Mouse (Mus musculus): ENCODE results near the gene Thbs2. TPM values are rescaled to one million over a fixed set of nuclear protein-coding genes. Genes with fewer than 3 reads are reported as not detected.

Thbs2 gene
- polyA plus RNA-seq, 1 experiment = not detected

DNA sequence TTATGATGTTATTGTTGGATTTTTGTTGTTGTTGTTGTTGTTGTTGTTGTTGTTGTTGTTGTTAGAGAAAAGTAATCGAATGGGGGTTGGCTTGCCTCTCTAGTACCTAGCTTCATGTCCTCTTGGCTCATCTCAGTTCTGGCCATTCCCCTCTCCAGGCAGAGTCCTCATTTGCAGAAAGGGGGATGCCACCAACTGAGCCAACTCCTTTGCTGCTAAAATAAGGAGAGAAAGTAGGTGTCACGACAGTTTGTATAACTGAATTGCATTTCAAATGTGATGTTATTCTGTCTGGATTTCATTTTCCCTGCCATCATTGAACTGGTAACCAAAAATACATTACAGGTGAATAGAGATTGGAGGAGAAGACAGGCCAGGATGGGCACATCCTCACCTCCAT, 35.9 kb downstream of the Thbs2 start:
- H3K9me3 ChIP-seq (ENCODE audit: control insufficient read depth, low read length) = no peaks in the 10 kb centered on the region
- no peaks in the 10 kb centered on the region for H3K4me1 ChIP-seq (ENCODE audit: control insufficient read depth)
- no peaks in the 10 kb centered on the region for H3K27me3 ChIP-seq (ENCODE audit: control insufficient read depth)
- TF ChIP-seq TAL1 (IDR thresholded peaks at IDR 0.05; ENCODE audit: low read length) (no peak), GATA1 (IDR thresholded peaks at IDR 0.05; ENCODE audit: low read length) (no peak)
- no peak overlapping the region for H3K4me3 ChIP-seq (replicated peaks)
- no peaks in the 10 kb centered on the region for H3K36me3 ChIP-seq (ENCODE audit: control insufficient read depth)

DNA sequence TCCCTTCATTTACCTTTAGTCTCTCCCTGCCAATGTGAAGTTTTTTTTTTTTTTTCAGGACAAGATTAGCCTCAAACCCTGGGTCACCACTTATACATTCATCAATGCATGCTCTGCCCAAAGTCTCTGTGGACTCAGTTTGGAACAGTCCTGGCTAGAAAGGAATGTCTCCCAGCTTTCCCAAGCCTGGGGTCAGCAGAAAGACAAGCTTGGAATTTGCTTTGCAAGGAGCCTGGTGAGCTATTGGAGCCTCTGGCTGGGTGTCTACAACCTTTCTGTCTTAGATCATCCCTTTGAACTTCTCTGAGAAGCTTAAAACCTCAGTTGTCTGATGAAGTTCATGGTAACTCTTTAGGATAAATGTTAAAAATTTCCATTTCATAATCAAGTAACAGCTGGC, 36.9 kb downstream of the Thbs2 start:
- no peak overlapping the region for H3K4me3 ChIP-seq (replicated peaks)
- no peaks in the 10 kb centered on the region for H3K9me3 ChIP-seq (ENCODE audit: control insufficient read depth, low read length)
- no peaks in the 10 kb centered on the region for H3K36me3 ChIP-seq (ENCODE audit: control insufficient read depth)
- TF ChIP-seq GATA1 (IDR thresholded peaks at IDR 0.05; ENCODE audit: low read length) = no peak
- no peak for TF ChIP-seq TAL1 (IDR thresholded peaks at IDR 0.05; ENCODE audit: low read length)
- H3K4me1 ChIP-seq (ENCODE audit: control insufficient read depth) = no peaks in the 10 kb centered on the region
- H3K27me3 ChIP-seq (ENCODE audit: control insufficient read depth) = no peaks in the 10 kb centered on the region

DNA sequence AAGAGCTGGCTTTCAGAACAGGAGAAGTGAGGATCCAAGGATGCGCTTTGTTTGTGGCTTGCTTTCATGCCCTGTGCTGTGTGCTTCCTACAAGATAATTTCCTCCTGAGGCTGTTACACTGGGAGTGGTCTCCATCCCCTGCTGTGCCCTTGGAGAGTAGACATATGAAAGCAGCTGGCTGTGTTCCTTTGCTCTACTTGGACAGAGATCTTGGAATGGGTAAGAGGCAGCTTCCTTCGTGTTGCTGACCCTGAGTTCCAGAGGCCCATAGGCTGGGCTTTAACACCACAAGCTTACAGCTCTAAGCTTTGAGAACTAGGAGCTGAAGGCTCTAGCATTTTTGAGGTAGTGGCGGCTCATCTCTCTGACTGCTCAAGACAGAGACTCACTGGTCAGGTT, 39.1 kb downstream of the Thbs2 start:
- TF ChIP-seq TAL1 (IDR thresholded peaks at IDR 0.05; ENCODE audit: low read length) (no peak), GATA1 (IDR thresholded peaks at IDR 0.05; ENCODE audit: low read length) (no peak)
- H3K9me3 ChIP-seq (ENCODE audit: control insufficient read depth, low read length) = no peaks in the 10 kb centered on the region

DNA sequence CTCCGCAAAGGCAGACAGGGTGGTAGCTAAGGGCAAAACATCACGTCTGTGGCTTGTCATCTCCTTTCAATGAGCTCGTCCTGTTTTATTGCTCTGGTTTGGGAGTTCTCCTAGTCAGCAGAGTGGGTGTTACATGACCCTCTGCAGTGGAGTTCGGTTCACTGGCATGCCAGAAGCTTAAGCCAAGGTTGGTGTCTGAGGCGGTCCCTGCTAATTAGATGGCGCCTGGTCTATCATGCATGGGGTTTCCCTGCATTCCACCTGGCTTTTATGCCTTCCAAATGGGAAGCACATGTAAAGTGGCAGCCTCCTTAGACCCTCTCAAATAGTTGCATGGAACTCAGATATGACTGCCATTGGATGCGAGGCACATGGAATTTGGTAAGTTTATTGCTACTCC, 42.0 kb downstream of the Thbs2 start:
- Histone ChIP-seq H3K4me3 (replicated peaks) (no peak overlapping the region), H3K4me1 (ENCODE audit: control insufficient read depth) (no peaks in the 10 kb centered on the region), H3K36me3 (ENCODE audit: control insufficient read depth) (no peaks in the 10 kb centered on the region), H3K27me3 (ENCODE audit: control insufficient read depth) (no peaks in the 10 kb centered on the region), H3K9me3 (ENCODE audit: control insufficient read depth, low read length) (no peaks in the 10 kb centered on the region)
- TF ChIP-seq GATA1 (IDR thresholded peaks at IDR 0.05; ENCODE audit: low read length) = no peak
- no peak for TF ChIP-seq TAL1 (IDR thresholded peaks at IDR 0.05; ENCODE audit: low read length)

More for the DNA sequence above, 39.1 kb downstream of the Thbs2 start:
- H3K4me3 ChIP-seq (replicated peaks) = no peak overlapping the region
- H3K27me3 ChIP-seq (ENCODE audit: control insufficient read depth) = no peaks in the 10 kb centered on the region
- H3K36me3 ChIP-seq (ENCODE audit: control insufficient read depth) = no peaks in the 10 kb centered on the region
- H3K4me1 ChIP-seq (ENCODE audit: control insufficient read depth) = no peaks in the 10 kb centered on the region

DNA sequence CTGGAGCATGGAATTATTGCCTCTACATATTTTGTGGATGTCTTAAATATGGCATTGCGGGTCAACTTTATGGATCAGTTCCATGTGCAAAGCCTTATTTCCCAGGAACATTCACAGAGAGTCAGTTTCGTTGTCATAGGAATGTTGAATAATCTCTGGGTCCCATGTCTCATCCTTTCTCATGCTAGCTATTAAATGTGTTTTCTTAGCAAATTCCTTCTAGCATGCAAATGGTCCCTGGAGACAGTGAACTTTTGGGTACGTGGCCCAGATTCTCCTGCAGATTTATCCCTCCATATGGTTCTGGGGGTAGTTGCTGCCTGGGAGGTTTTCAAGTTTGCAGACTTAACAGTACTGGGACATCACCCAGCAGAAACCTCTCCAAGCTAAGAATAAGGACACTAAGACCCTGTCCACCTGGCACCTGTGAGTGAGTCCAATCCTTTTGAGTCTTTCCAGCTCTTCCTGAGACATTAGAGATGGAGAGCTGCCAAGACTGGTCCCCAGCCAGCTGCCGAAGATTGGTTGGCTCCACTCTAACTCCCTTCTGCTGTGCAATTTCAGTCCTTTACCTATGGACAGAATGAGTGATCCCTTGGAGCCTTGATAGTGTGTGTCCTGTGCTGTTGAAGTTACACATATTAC, 45.9 kb downstream of the Thbs2 start:
- H3K4me3 ChIP-seq (replicated peaks) = no peak overlapping the region
- TF ChIP-seq TAL1 (IDR thresholded peaks at IDR 0.05; ENCODE audit: low read length) (no peak), GATA1 (IDR thresholded peaks at IDR 0.05; ENCODE audit: low read length) (no peak)
- H3K27me3 ChIP-seq (ENCODE audit: control insufficient read depth) = no peaks in the 10 kb centered on the region
- no peaks in the 10 kb centered on the region for H3K4me1 ChIP-seq (ENCODE audit: control insufficient read depth)
- no peaks in the 10 kb centered on the region for H3K36me3 ChIP-seq (ENCODE audit: control insufficient read depth)
- no peaks in the 10 kb centered on the region for H3K9me3 ChIP-seq (ENCODE audit: control insufficient read depth, low read length)

DNA sequence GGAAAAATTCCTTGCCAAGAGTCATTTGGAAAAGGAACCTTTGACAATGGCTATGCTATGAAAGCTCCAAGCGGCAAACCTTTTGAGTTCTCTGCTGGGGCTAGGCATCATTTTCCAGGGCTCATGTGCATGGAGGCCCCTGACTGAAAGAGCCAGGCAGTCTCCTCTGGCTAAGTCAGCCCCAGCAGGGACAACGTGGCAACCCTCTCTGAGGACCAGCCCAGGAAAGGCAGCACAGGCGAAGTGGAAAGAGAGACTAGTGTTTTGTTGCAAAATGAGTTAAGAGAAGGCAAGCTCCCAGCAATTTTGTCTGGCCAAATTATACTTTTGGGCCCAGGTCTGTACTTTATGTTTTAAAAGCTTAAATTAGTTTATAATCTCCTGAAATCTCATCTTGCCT, 50.0 kb downstream of the Thbs2 start:
- no peaks in the 10 kb centered on the region for H3K9me3 ChIP-seq (ENCODE audit: control insufficient read depth, low read length)
- H3K4me1 ChIP-seq (ENCODE audit: control insufficient read depth) = no peaks in the 10 kb centered on the region
- no peak for TF ChIP-seq GATA1 (IDR thresholded peaks at IDR 0.05; ENCODE audit: low read length)
- no peak for TF ChIP-seq TAL1 (IDR thresholded peaks at IDR 0.05; ENCODE audit: low read length)
- H3K36me3 ChIP-seq (ENCODE audit: control insufficient read depth) = no peaks in the 10 kb centered on the region
- H3K4me3 ChIP-seq (replicated peaks) = no peak overlapping the region
- no peaks in the 10 kb centered on the region for H3K27me3 ChIP-seq (ENCODE audit: control insufficient read depth)

DNA sequence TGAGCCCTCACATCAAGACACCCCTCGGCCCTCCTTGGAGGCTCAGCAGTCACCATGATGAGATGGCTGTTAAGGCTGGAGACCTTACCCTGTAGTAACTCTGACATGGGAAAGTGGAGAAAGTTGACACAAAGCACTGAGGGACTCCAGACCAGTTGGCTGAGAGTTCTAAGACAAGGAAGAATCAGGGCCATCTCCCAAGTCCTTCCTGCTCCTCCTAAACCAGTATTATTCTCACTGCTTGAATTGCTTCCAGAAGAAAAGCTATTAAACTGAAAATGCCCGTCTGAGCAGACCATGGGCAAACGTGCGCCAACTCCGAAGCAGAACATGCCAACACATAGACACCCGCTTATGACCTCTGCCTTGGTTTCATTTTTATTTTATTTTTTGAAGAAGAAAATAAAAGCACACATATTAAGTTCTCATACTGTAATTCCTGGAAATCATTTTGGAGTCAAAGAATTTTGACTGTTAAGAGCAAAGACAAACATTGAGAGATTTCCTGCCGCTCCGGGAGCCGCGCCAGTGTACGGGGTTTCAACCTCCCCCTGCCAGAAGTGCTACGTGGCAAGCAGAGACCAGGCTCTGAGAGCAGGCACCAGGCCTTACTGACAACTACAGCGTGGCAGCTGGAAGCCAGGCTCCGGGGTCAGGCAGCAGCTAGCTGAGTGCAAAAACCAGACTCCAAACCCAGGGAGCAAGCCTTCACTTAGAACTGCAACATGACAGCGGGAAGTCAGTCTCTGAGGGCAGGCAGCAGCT, 53.5 kb downstream of the Thbs2 start:
- no peak for TF ChIP-seq TAL1 (IDR thresholded peaks at IDR 0.05; ENCODE audit: low read length)
- TF ChIP-seq GATA1 (IDR thresholded peaks at IDR 0.05; ENCODE audit: low read length) = no peak
- H3K4me1 ChIP-seq (ENCODE audit: control insufficient read depth) = no peaks in the 10 kb centered on the region
- no peaks in the 10 kb centered on the region for H3K27me3 ChIP-seq (ENCODE audit: control insufficient read depth)
- no peaks in the 10 kb centered on the region for H3K9me3 ChIP-seq (ENCODE audit: control insufficient read depth, low read length)
- no peak overlapping the region for H3K4me3 ChIP-seq (replicated peaks)
- H3K36me3 ChIP-seq (ENCODE audit: control insufficient read depth) = no peaks in the 10 kb centered on the region

DNA sequence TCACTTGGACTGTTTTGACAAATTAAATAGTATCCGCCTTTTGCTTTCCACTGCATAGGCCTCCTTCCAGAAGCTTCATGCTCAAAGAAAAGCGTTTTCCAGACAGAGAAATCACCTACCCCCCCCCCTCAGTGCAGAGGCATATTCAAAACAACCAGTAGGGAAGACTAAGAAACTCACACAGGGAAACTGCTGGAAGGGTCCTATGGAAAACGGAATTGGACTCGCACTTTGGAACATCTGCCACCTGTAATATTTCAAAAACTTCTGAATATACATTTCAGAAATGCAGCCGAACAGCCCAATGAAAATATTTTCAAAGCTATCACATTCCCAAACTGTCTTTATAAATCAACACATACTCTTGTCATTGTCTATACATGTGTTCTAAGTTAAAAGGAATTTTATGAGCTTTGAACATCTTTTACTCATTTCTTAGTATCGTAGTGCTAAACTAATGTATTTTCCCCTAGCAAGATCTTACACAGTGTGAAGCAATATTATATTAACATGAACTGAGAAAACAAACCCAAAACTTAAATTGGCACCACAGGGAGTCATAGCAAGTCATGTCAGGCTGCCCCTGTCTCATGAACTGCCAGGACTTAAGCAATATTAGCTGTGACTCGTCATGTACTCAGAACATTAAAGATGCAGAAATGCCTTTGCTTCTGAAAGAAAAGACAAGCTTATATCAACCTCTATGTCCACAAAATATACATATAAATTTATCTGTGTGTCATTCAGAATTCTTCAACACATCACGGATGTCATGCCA, 58.3 kb downstream of the Thbs2 start:
- no peaks in the 10 kb centered on the region for H3K4me1 ChIP-seq (ENCODE audit: control insufficient read depth)
- TF ChIP-seq GATA1 (IDR thresholded peaks at IDR 0.05; ENCODE audit: low read length) (no peak), TAL1 (IDR thresholded peaks at IDR 0.05; ENCODE audit: low read length) (no peak)
- H3K27me3 ChIP-seq (ENCODE audit: control insufficient read depth) = no peaks in the 10 kb centered on the region
- no peaks in the 10 kb centered on the region for H3K36me3 ChIP-seq (ENCODE audit: control insufficient read depth)
- H3K4me3 ChIP-seq (replicated peaks) = no peak overlapping the region
- no peaks in the 10 kb centered on the region for H3K9me3 ChIP-seq (ENCODE audit: control insufficient read depth, low read length)

DNA sequence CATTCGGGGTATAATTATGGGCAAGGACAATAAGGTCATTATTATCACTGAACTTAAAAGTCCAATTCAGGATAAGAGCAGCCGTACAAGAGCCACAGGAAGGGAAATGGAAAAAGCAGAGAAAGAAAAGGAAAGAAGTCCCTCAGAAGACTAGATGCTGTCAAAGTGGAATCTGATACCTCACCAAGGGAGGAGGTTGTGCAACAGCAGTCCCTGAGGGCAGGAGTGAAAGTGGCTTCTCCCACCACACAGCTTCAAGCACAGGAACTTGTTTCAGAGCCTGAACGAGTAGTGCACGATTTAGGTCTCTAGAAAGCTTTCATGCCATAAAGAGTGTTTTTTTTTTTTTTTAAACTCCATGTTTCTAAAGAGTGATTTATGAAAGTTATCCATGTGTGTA, 65.1 kb downstream of the Thbs2 start:
- Histone ChIP-seq H3K9me3 (ENCODE audit: control insufficient read depth, low read length) (no peaks in the 10 kb centered on the region), H3K27me3 (ENCODE audit: control insufficient read depth) (no peaks in the 10 kb centered on the region), H3K36me3 (ENCODE audit: control insufficient read depth) (no peaks in the 10 kb centered on the region), H3K4me1 (ENCODE audit: control insufficient read depth) (no peaks in the 10 kb centered on the region), H3K4me3 (replicated peaks) (no peak overlapping the region)
- no peak for TF ChIP-seq TAL1 (IDR thresholded peaks at IDR 0.05; ENCODE audit: low read length)
- no peak for TF ChIP-seq GATA1 (IDR thresholded peaks at IDR 0.05; ENCODE audit: low read length)
